Mouse (Mus musculus): Measurements from ENCODE around the gene Apoa2.

The Apoa2 gene

DNA sequence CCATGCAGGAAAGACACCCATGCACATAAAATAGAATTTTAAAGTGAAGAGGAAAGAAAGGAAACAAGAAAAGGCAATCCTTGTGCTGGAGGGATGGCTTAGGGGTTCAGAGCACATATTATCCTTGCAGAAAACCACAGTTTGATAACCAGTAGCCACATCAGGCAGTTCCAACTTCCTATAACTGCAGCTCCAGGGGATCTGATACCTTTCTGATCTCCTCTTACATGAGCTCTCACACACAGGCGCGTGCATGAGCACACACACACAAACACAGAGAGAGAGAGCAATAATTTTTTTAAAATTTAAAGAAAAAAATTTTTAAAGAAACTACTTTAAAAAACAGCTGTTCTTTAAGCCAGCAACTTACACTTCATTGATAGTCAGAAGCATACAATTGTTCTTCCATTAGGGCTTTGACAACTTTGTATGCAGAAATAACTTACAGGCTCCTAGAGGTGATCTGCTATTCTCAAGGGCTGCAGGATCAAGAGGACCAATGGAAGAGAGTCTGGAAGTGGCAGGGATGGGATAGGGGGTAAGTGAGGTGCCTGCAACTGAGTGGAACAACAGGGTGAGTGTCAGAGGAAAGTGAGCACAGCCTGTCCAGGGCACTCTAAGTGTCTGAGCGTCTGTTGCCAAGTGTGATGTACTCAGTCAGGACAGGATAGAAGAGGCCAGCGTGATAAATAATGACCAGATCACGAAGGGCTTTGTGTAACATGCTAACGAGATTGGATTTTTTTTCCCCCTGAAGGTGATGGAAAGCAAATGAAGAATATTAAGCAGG is 19.0 kb upstream of the Apoa2 start:
- DNase-seq (ENCODE audit: low read depth, low spot score), result no peak

- DNase-seq (ENCODE audit: low read depth, low spot score), result no peak
Measured at GRCm38 (mm10) chr1:171209409-171209808, 15.4 kb upstream of the Apoa2 start.

DNA sequence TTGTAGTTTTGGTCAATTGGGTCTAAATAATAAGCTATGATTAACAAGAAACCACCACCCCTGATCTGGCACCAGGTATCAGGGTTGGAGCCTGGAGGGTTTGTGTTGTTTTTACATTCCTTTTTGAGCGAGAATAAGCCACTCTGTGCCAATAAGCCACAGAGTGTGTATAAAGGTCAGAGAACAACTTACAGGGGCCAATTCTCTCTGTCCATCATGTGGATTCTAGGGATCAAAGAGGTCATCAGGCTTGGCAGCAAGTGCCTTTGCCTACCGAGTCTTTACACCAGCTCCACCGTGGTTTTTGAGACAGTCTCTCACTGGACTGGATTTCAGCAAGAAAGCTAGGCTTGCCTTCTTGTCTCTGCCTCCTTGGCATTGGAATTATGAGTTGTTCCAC is 12.0 kb upstream of the Apoa2 start:
- no peak for DNase-seq (ENCODE audit: low read depth, low spot score)

DNA sequence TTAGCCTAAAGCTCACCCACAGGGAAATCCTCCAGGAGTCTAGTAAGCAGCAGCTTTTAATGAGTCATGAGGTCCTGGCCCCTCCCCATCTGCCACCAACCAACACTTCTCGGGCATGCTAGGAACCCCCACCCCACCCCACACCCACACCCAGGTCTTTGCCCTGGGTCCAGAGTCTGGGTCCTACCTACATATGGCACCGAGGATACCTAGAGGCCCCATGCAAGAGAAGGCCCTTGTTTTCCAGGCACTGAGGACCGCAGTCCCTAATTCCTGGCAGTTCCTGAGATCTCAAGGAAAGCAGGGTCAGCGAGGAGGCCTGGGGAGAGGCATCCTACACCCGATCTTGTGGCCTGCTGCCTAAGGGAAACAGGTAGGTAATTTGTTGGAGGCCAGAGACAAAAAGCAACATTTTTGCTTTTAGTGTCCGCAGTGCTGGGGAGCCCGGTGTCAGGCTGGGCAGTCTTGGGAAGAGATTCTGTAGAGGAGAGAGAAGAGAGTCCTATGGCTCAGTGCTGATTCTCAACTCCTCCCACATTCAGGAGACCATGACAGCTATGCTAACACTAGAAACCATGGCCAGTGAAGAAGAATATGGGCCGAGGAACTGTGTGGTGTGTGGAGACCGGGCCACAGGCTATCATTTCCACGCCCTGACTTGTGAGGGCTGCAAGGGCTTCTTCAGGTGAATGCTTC is 10.9 kb upstream of the Apoa2 start, which contains the start of gene Nr1i3:
Nr1i3 (plus strand) TSS at position 170 of the 696 bp plus-strand sequence.
- DNase-seq (ENCODE audit: low read depth, low spot score), result no peak

- DNase-seq (ENCODE audit: low read depth, low spot score), result no peak
Measured at GRCm38 (mm10) chr1:171216241-171216955, 8.5 kb upstream of the Apoa2 start.

- peak; percentile 80 for DNase-seq (ENCODE audit: low read depth, low spot score)
Measured at GRCm38 (mm10) chr1:171220871-171221270, 4.0 kb upstream of the Apoa2 start.

- DNase-seq (ENCODE audit: low read depth, low spot score), result peak; percentile 31
Measured at GRCm38 (mm10) chr1:171221281-171222193, 3.3 kb upstream of the Apoa2 start.

GRCm38 (mm10) chr1:171222238-171223155 is 2.4 kb upstream of the Apoa2 start, which contains the start of gene Tomm40l:
Gene Tomm40l, minus strand, starts transcription at chr1:171222514.
- DNase-seq (ENCODE audit: low read depth, low spot score), result peak; percentile 99

GRCm38 (mm10) chr1:171223168-171223567 is 1.7 kb upstream of the Apoa2 start:
- peak; percentile 26 for DNase-seq (ENCODE audit: low read depth, low spot score)

DNA sequence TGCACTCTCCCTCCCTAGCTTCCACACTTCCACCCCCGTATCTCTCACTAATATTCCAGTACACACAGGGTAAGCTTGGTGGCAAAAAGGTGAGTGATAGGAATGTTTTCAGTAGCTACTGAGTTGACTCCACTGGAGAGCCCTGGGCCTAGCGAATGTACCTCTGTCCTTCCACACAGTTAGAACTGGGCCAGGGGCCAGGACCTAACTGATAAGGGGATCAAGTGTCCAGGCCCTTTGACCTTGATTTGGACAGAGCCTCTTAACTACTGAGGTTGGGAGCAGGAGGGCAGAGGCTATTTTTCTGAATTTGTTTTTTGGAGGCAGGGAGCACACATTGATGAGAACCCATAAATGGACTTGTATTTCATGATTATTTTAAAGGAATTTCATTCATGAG is 1.1 kb upstream of the Apoa2 start:
- no peak for DNase-seq (ENCODE audit: low read depth, low spot score)

GRCm38 (mm10) chr1:171226780-171227179 is 1.9 kb downstream of the Apoa2 start:
- DNase-seq (ENCODE audit: low read depth, low spot score), result no peak

DNA sequence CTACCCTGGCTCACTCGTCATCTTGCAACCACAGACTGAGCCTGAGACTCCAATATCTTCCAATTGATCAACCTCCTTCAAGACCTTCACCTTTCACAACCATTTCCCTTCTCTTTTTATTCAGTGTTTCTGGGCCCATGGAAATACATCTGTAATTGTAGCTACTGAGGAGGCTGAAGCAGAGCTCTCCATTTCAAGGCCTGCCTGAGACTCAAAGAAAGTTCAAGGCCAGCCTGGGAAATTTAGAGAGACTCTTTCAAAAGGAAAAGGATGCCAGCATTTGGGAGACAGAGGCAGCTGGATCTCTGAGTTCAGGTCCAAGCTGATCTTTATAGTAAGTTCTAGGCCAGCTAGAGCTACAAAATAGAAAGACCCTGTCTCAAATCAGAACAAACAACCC is 3.0 kb downstream of the Apoa2 start:
- DNase-seq (ENCODE audit: low read depth, low spot score), result no peak

DNA sequence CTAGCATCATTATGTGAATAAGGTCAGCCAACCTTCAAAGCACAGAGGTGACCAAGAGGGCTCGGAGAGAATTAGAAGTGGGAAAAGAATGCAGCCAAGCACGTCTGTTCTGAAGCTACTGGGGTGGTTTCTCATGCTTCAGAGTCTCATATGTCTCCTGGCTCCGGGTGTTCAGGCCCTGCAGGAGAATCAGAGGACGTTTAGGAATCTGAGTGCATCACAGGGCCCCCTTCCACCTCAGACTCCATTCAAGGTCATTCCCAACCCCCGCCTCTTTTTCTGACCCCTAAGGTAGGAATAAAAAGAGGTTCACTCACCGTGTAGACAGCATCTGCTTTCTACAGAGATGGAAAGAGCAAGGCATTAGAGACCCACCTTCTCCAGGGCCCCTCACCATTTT is 4.9 kb downstream of the Apoa2 start:
- DNase-seq (ENCODE audit: low read depth, low spot score), result no peak

GRCm38 (mm10) chr1:171230215-171230614 is 5.4 kb downstream of the Apoa2 start:
- no peak for DNase-seq (ENCODE audit: low read depth, low spot score)

- no peak for DNase-seq (ENCODE audit: low read depth, low spot score)
Measured at GRCm38 (mm10) chr1:171231844-171232243, 7.0 kb downstream of the Apoa2 start.

- no peak for DNase-seq (ENCODE audit: low read depth, low spot score)
Measured at GRCm38 (mm10) chr1:171232348-171232747, 7.5 kb downstream of the Apoa2 start.

- DNase-seq (ENCODE audit: low read depth, low spot score), result no peak
Measured at GRCm38 (mm10) chr1:171232800-171233730, 8.2 kb downstream of the Apoa2 start.

DNA sequence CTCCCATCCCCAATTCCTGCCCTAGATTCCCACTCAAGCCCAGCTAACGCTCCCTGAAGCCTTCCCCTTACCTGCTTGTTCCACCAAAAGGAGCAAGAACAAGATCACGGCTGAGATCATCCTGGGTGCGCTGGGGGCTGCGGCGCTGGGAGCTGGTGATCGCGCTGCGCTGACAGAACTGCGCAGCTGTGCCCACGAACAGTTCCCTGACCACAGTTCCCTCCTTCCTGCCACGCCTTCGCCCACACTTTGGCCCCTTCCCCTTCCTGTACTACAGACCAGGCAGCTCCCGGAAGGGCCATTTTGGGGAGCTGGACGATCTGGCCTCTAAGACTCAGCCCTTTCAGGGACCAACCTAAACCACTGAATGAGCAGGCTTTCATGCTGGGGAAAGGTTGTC is 9.3 kb downstream of the Apoa2 start, which contains the start of gene Fcer1g:
Fcer1g (minus strand) TSS at position 240 of the 400 bp plus-strand sequence.
- DNase-seq (ENCODE audit: low read depth, low spot score), result no peak

GRCm38 (mm10) chr1:171234538-171234937 is 9.7 kb downstream of the Apoa2 start:
- no peak for DNase-seq (ENCODE audit: low read depth, low spot score)

Data from CD4-positive helper T cell, adult 2 months (primary cell).